Mouse (Mus musculus) adrenal gland (tissue): ENCODE measurements at regions not wholly inside any gene's neighbourhood (a gene's known extent, or its start where the extent isn't known, plus 50 kb on each side); places are given as distances from the start of the nearest gene placed in this dataset.

ENCODE experiments used
- intact Hi-C: fragments of 180-260 bp; cut with DNase I; formaldehyde crosslinking; loops from one replicate; pipeline ENCODE4 v1.15.1; 2025

DNA sequence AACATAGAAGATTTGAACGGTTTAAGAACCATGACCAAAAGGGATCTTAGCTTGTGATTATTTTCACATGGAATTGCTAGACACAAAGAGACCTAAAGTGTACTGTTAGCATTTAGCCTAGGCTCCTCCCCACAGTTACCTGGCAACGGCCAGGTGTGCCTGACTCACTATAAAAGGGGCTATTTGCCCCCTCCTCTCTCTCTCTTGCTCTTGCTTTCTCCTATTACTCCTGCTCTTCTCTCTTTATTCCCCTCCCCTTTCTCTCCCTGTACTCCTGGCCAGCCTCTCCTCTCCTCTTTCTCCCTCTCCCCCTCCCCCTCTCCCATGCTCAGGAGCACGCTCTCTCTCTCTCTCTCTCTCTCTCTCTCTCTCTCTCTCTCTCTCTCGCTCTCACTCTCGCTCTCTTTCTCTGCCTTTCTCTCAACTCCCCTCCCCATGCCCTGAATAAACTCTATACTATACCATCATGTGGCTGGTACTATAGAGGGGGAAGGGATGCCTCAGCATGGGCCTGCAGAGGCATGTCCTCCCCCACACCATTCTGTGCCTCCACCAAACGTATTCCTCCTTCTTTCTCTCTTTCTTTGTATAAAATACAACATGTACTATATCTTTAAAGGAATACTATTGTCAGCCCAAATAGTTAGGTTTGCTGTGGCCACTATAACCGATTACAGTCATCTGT lies 603.9 kb downstream of the Rps29 start:
- intact Hi-C loops = no loop called here

DNA sequence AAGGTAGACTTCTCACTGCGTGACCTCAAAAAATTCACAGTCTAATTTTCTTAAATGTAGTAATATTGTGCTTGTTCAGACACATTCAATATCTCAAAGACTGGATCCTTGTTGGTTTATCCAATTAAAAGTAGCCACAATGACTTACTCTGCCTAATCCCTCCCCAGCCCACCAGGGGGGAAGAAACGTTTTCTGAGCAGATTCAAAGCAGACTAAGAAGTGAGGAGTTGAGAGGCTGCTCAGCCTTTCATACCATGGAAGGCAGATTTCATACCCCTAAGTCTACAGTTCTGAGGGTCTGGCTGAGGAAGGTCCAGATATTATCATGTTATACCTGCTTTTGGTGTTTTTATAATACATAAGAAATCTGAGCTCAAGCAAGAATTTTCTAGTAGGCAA lies 604.7 kb downstream of the Rps29 start:
- intact Hi-C loops = no loop called here

DNA sequence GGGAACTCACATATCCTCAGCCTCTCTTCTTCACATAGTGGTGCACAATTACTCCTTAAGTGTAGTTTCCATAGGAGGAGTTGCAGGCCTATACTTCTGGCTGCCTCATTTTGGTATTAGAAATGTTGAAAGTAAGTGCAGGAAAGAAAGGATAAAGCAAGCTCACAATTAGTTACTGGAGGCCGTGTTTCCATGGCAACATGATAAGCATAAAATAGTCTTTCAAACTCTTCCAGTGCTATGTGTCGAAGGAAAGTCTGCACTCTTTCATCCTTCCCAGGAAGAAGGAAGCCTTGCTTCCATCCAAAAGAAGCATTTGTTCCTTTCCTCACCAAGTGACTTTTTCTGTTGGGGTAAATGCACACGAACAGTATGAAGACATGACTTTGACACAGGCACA lies 617.2 kb downstream of the Rps29 start:
- intact Hi-C loops = no loop called here

DNA sequence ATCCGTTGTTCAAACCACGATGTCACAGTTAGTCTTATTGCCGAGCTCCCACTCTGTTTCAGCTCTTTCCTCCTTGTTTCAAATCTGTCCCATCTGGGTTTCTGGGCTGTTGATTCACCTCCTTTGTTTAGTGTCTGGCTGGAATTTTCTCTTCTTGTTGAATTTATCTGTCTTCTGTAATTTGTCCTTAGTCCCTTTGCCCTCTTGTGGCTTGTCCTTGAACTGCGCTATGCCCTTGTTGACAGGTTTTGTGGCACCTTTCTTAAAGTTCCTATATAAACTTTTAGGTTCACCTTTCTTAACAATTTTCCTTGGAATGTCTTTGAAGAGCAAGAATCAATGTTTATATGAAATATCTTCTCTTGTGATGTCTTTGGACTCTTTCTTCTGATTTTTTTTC lies 658.2 kb downstream of the Rps29 start:
- intact Hi-C loops = no loop called here

DNA sequence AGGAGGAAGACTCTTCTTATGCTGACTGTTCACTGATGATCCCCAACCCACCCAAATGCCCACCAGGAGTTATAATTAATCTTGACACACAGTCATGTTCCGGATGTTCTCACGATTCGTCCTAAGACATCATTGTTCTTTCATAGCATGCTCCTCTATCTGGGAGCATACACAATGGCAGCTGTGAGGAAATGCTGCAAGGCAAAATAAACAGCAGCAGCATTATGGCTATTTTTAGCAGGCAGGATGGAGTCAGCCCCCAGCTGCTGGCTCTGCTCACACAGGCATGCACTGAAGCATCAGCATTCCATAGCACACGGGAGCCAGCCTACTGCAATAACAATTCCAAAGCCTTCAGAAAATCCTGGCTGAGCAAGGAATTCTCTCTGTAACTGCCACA lies 696.0 kb downstream of the Rps29 start:
- intact Hi-C loops = no loop called here

DNA sequence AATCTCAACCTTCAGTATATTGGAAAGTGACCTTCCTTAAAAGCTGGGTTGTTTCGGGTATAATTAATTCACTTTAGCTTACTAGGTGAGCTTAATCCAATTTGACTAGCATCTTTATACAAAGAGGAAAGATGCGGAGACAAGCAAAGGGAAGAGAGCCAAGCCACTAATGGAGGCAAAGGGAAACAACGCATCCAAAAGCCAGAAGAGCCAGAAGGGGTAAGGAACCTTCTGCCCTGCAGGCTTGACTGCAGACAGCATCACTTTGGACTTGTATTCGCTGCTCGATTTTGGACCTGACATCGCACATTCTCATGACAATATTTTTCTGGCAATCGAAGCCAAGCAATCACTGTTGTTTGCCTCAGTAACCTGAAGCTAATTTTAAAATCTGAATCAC lies 700.8 kb downstream of the Rps29 start:
- intact Hi-C loops = no loop called here

DNA sequence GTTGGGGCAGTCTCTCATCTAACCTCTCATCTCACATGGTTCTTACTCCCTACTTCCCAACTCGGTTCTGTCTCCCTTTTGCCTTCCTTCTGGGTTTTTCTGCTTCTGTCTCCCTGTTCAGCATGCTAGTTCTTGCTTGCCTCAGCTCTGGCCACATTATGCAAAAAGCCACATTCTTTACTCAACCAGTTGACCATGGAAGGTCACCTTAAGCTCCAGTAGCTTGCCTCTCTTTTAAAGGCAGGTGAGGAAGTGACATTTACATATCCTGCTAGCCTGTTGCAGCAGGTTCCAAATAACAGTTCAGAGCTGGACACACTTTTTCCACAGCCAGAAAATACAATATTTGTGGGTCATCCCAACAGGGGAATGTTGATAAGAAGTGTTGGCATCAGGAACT lies 732.4 kb downstream of the Rps29 start:
- intact Hi-C loops = no loop called here

DNA sequence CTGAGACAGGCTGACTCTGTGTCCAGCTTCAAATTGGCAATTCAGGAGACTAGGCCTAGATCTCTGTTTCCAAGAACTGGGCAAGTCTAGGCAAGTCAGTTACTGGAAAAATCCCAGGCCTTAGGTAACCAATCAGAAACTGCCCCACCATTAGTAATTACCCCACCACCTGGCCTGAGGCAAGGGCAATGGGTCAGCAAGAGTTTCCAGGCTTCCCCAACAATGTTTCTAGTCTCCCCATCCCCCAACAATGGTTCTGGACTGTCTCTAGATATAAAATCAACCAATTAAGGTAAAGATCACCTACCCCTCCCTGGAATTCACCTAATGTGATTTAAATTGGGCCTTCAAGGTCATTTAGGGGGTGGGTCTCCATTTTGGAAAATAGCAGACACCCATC lies 734.0 kb downstream of the Rps29 start:
- intact Hi-C loops = no loop called here
